Mouse (Mus musculus): ENCODE measurements around the gene Slc39a10.

Slc39a10 gene

DNA sequence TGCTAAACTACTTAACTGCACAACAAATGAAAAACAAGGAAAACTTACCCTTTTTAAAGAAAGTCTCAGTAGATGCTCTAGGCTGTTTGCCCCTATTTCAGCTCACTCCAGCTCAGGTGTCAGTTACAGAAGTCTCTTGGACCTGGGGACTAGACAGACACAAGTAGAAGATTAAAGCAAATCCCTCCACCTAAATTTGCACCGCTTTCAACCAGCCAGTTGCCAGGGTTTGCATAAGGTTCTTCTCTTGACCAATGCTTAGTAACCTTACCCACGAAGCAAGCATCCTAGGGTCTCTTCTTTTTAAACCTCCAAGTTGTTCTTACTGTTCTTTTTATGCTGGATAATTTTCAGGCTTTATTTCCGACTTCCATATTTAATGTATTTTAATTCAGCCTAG lies at the start of gene Slc39a10:
Slc39a10 (minus strand) TSS at position 101 of the 400 bp plus-strand sequence.
- no peak for DNase-seq

DNA sequence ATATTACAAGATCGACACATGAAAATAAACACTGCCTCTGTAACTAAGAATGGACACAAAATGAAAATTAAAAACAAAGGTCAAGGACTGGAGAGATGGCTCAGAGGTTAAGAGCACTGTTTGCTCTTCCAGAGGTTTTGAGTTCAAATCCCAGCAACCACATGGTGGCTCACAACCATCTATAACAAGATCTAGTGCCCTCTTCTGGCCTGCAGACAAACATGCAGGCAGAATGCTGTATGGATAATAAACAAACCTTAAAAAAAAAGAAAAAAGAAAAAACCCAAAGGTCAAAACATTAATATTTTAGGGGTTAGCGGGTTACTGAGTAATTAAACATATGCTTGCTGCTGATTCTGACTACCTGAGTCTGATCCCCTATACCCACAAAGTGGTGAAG lies 46.6 kb upstream of the Slc39a10 start:
- DNase-seq = no peak

DNA sequence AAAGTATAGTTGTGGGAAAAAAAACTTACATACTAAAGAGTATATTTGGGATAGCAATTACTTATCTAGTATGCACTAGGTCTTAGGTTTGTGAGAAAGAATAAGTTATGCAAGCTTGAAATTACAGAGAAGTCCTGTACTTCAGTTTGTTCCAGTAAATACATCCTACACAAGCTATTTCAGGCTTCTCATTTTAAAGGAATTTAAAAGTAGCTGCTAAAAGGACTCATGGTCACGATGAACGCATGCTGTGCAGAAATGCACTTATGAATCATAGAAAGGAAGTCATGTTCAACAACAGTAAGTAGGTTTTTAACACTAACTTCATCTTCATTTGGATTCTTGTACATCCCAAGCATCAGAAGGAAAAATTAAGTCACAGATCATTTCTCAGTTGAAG lies 45.0 kb upstream of the Slc39a10 start:
- no peak for DNase-seq

DNA sequence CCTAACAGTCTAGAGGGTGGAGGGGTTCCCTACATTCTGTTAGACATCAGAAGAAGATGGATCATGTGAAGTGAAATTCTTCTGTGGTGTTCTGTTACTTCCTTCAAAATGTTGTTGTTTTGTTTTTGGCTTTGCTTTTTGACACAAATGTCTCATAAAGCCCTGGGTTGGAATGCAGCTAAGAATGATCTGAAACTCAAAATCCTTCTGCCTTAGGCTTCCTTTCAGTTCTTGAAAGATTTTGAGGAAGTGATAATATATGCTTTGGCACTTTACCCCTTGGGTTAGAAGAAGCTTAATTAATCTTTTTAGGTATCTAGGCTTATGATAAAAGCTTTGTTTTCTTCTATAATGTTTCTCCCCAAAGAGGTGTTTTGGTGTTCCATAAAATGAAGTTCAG lies 34.5 kb upstream of the Slc39a10 start:
- no peak for DNase-seq

DNA sequence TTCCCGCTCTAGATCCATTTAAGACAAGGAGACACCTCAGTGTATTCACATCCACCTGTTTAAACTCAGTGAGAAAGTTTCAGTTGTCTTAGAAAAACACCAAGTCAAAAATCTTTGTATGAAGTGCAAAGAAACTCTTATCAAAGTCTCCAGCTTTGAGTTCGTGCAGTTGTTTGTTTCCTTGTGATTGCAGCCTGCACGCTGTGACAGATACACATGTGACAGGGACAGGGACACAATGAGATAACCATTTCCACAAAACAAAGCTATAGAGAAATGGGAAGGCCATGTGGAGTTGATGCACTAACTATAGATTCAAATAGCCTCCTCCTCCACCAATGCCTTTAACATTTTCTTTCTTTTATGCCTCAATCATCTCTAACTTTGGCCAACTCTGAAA lies 33.6 kb upstream of the Slc39a10 start:
- no peak for DNase-seq

DNA sequence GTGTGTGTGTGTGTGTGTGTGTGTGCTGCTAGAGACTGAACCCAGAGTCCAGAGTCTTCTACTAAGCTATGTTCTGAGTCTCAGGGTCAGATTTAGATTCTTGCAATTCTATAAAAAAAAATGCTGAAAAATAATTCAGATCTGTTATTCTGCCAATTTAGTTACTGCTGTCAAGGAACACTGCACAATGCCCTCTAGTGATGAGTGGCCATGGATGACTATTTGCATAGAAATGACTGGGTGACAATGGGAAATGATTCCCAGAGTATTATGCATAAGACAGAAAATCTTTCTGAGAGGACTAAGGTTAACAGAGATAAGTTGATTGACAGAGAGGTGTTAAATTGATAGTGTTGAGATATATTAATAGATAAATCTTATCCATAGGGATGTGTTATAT lies 32.3 kb upstream of the Slc39a10 start:
- DNase-seq = no peak

DNA sequence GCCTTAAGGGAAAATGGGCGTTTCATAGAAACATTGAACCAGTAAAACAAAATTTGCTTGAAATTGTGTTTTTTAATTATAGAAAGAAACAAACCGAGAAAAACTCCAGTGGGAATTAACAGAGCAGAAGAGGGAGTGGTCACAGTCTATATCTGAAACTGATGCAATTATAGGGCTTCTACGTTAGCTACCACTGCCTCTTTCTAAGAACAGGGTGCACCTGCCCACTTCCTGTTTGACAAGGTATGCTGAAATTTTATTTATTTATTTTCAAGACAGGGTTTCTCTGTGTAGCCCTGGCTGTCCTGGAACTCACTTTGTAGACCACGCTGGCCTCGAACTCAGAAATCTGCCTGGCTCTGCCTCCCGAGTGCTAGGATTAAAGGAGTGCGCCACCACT lies 30.3 kb upstream of the Slc39a10 start:
- no peak for DNase-seq

DNA sequence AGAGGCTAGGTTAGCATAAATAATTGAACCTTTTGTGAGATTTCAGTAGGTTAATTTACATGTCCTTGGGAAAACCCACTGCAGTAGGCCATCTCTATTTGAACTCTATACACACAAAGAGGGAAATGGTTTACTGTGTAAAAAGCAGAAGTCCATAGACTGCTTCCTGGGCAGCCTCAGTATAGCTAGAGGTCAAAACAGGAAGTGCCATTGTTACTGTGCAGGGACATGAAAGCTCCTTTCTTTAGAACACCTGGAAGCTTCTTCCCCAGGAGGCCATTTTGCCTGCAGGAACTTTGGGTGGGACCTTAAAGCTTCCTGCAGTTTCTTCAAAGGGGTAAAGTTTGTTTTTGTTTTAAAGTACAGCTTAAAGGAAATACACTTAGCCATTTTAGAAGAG lies 29.0 kb upstream of the Slc39a10 start:
- no peak for DNase-seq

DNA sequence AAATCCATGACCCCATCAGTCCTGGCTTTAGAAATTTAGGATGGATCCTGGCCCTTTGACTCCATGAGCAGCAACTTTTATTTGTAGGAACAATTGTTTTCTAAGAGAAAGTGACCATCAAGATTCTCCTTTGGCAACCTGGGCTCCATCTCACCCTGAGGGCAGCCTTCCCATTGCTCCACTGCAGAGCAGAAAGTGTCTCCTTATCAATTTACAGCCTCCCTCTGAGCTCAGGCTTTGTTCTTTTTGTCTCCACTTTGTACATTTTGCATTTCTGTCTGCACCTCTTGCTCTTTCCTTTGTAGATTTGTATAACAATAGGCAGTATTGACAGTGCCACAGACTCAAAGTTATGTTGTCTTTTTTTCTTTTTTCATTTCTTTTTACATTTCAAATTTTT lies 23.6 kb upstream of the Slc39a10 start:
- no peak for DNase-seq

DNA sequence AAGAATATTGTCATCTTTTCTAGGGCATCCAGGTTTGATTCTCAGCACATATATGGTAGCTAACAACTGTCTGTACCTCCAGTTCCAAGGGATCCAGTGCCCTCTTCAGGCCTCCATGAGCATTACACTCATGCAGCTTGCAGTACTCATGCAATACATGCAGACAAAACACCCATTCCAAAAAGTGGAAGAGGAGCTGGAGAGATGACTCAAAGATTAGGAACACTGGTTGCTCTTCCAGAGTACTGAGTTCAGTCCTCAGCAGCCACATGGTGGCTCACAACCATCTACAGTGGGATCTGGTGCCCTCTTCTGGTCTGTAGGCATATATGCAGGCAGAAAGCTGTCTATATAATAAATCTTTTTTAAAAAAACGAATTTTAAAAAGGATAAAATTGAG lies 21.7 kb upstream of the Slc39a10 start:
- DNase-seq = peak; percentile 4

DNA sequence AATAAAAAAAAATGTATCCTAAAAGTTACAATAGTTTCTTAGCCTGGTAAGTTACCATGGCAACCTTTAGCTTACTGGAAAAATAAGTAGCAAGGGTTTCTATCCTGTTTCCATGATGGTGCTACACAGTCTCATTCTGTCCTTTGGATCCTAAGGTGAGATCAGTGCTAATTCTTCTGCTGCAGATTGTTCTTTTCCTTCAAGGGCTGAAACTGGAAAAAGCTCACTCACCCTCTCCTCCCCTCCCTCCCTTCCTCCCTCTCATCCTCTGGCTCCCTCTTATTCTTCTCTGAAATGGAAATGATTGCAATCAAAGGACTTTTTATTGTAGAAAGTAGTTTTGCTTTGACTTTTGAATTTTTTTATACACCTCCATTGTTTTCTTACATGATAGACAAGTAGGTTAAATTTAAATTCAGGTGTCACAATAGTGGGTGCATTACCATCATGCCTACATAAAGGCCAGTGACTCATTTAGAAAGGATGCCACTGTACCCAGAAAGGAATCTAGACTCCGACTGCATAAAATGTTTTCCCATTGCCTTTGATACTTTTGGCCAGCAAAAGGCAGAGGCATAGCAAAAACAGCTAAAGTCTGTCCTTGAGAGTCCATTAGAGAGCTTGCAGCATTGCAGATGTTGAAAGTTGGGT lies 20.0 kb upstream of the Slc39a10 start:
- DNase-seq = no peak

DNA sequence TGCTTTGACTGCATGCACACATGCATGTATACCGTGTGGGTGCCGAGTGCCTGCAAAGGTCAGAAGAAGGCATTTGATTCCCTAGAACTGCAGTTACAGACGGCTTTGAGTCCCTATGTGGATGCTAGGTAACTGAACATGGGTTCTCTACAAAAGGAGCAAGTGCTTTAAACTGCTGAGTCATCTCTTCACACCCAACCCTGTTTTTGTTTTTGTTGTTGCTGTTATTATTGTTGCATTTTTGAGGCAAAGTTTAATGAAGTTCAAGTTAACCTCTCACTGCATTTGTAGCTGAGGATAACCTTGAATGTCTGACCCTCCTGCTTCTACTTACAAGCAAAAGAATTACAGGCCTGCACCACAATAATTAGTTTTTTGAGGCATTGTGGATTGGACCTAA lies 17.5 kb upstream of the Slc39a10 start:
- no peak for DNase-seq

DNA sequence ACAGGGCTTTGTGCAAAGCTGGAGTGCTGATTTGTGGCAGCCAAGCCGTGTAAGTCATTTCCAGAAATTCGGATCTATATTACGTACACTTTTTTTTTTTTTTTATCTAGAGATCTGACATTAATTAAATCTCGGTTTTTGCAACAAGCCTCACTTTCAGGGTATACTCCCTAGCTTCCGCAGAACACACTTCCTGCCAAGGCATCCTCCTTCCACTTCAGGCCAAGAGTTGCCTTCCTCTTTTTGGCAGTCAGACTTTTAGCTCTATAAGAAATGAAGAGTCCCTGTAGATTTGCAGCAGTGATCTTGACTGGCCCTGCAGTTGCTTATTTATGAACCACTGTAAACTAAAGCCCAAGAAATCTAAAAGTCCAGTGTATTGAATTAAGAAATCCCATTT lies 13.1 kb upstream of the Slc39a10 start:
- no peak for DNase-seq

DNA sequence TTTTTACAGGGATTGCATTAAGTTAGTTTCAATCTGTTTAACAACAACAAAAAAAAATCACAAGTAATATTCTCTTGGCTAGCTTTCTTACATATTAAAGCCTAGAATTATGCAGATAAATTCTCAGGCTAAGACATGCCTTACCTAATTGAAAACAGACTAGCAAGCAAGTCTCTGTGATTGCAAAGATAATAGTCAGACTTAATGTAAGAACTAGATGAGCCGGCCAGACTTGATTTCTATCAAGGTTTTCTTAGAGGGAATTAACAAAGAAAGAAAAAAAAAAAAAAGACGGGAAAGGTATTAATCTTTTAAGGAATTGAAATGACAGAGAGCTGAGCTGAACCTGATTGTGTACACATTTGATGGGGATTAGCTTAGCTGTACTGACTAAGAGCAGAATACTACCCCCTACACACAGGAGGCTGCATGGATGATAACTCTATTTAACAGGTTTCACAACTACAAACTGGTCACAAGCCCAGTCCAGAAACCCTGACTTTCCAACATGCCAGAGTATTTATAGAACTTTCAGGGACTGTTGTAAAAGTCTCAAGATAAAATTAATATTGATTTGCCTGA lies 9.5 kb upstream of the Slc39a10 start:
- DNase-seq = no peak

DNA sequence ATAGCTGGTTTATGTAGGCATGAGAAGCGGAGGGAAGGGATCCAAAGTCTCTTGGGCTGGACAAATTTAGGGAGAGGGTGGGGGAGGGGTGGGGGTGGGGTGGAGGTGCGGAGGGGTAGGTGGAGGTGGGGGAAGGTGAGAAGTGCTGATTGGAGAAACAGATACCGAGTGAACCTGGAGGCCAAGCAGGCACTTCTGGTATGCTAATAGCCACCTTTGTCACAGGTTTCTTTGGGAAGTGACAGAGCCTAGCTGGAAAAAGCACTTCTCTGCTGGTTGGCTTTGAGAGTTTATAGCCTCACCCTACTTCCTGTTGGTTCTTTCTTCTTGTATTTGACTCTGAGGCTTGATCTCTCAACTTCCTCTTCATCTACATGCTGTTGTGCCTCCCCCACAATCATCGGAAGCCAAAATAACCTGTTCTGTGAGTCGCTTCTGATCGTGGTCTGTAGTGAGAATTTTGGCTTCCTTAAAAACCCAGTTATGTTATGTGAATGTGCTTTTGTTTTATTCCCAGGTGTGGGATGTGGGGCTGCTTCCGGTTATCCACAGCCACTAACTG lies 1.7 kb upstream of the Slc39a10 start:
- no peak for DNase-seq

DNA sequence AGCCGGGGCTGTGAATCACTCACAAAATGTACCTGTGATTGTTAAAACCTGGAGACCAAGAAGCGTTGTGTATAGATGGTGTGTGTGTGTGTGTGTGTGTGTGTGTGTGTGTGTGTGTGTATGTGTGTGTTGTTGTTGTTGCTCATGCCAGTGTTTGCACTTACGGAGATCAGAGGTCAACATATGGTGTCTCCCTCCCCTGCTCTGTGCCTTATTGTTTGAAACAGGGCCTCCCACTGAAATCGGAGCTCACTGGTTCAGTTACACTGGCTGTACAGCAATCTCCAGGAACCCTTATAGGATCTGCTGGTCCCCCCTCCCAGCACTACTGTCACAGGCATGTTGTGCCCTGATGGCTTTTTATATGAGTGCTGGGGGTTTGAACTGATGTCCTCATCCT lies 3.9 kb downstream of the Slc39a10 start:
- no peak for DNase-seq

DNA sequence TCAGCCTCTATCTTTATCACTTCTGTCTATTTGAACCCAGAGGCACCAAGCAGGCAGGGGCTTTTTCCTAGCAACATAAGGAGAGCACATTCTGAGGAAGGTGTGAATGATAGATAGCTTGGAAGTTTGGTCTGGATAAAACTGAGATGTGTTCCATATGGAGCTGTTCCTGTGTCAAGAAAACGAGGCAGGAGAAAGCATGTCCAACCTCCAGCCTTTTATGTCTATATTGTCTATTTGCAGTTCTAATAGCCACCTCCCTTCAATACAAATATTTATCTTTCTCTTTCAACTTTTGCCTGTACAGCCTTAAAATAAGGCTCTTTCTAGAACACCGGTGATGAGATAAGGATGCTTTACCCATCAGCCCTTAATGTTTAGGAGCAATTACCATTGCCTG lies 4.3 kb downstream of the Slc39a10 start:
- DNase-seq = no peak

DNA sequence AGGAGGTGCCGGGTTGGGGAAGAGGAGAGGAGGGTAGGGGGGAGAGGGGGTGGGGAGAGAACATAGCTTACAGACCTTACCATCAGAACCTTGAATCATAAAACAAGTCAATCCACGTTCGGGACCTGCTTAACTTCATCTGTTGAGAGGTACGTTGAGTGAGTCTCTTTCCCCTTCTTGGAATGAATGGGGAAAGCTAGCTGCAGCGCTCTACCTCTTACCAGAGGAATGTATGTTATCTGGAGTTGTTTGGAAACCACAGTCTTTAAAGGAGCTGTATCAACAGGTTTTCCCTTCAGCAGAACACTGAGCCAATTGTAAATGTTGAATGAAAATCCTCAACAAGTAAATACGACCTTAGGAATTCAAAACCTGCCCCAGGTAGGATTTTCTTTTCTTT lies 4.7 kb downstream of the Slc39a10 start:
- DNase-seq = no peak

DNA sequence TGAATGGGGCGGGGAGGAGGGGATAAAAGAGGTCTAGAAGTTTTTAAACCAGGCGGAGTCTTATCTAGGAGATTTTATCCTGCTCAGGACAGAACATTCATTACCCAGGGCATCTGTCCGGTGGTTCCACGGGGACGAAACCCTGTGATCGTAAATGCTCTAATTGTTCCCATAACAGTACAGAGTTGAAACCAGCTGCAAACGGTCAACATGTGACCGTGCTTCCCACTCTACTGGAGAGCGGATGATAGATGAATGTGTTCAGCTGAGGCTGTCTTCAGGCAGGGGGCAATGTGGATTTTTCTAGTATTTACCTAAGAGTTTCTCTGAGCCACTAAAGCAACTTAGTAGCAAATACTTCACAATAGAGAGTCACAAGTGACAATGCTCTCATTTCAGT lies 6.6 kb downstream of the Slc39a10 start:
- no peak for DNase-seq

DNA sequence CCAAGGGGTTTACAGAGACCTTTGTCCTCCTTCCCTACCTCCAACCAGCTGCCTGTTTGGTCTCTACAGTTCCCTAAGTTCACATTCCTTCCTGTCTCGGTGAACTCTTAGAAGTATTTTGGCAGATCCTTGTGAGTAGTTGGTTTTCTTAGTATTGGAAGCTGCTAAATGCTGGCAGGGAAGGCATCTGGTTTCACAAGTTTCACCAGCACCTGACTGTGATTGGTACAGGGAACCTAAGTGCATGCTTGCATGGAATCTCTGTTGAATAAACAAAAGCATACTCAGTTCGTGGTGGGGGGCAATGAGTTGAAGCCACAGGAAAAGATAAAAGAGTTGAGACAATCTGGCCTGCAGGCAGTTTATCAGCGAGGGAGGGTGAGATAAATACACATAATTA lies 7.4 kb downstream of the Slc39a10 start:
- DNase-seq = no peak

DNA sequence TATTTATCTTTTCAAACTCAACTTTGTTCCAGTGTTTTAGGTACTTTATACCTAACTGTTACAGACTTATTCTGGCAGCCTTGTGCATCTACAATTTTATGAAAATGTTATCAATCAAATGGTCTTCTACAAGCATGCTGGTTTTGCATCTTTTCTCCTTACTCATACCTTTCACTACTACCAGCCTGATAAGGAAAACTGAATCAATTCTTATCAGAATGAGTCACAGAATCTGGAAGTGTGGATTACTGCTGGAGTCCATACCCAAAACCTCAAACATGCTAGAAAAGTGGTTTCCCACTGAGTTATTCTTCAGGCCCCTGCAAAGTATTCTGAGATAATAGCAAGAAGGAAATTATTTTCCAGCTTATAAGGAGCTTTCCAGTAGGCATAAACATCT lies 12.7 kb downstream of the Slc39a10 start:
- DNase-seq = no peak

DNA sequence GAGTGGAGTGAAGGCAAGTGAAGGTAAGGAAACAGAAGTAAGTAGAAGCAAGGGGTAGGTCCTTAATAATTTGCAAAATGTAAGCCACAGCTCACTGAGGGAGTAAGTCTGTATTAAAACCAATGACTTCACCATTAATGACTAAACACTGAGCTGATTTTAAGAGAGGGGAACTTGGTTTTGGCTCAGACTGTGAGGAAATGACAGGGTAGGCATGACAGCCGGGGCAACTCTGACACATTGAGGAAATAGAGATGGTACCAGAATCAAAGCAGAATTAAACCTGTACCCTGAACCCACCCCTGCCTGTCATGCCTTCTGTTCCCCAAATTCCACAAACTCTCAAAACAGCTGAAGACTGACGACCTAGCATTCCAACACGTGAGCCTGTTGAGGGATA lies 18.9 kb downstream of the Slc39a10 start:
- DNase-seq = no peak

DNA sequence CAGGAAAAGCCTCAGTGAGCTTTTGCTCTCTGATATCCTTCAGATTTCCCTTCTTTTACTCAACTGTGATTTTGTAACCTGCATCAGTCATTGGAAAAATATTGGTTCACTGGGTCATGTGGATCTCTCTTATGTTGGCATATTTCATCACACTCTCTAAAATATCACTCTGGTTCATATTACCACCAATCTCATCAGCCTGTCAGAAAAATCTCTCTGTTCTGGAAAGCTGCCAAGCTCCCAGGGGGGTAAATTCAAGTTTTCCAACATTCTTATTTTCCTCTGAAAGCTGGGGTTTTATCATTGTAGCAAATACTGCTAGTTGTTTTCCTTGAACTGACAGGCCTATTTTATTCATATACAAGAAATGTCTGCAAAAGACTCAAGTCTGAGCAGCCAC lies 22.9 kb downstream of the Slc39a10 start:
- no peak for DNase-seq

DNA sequence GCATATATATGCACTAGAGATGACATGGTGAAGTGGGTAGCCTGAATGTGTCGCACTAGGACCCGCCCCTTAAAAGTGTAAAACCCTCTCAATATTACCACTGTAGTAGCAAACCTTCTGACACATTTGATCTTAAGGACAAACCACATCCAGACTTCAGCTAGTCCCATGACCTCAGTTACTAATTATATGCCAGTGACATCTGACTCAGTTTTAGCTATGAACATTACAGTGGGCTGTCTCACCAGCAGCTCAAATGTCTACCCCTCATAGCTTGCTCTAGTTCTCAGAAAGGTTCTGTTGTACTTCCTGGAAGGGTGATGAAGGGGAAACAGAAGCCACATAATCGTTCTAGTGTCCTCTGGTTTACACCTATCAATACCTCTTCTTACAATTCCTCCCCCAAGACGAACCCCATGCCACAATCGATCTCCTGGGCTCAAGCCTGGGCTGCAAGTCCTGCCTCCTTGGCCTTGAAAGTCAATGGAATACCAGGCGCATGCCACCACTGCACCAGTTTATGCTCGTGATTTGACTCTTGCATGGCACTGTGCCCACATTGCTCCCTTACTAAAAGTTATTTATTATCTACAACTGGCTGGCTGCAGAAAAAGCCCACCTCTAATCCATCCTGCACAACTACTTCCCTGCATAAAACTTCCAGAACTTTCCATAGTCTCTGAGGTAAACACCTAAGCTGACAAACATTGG lies 28.3 kb downstream of the Slc39a10 start:
- DNase-seq = no peak
